Mouse (Mus musculus) megakaryocyte, embryonic 14.5 days (primary cell): ENCODE data around the gene 6030468B19Rik.
"Not testable (repeated sequence)": the region's sequence is repeated elsewhere in the genome, so short reads cannot be mapped to it uniquely, and the experiment has no call there.

Experiments used
- FLI1 ChIP-seq: IDR thresholded peaks from 2 replicates; pipeline ENCODE4 v1.6.1; 2012; ENCODE audit warnings: low read length, inconsistent platforms, mixed read lengths
- GATA1 ChIP-seq: IDR thresholded peaks from 3 replicates; pipeline ENCODE4 v1.6.1; 2012; ENCODE audit warnings: mixed read lengths, low read length, inconsistent platforms, borderline replicate concordance

DNA sequence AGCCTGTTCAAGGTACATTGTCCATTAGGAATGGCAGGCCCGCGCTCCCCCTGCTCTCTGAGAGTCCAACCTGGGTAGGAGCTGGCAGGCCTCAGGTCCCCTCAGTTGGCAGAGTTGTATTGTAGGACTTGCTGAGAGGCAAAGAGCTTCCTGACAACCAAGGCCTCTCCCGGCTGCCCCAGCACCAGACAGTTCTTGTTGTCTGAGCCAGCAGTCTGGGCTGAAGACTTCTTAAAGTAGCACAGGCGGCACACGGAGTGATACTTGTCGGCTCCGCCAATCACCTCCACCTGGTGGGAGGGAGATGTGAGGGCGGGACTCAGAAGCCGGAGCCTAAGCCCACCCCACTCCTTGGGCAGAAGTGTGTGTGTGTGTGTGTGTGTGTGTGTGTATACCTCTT is 18.4 kb downstream of the 6030468B19Rik start:
- not testable (repeated sequence) for TF ChIP-seq GATA1, FLI1
